Mouse (Mus musculus) liver, adult 2 months (tissue): ENCODE data around the gene Adgrl3. TPM values are rescaled to one million over a fixed set of nuclear protein-coding genes. Genes with fewer than 3 reads are reported as not detected.

Experiments used
- DNase-seq: peaks from one replicate; pipeline ENCODE4 v3.0.0-alpha.2; 2011; ENCODE audit warnings: low read depth, low spot score; ENCODE audit errors: extremely low read depth
- H3K27ac ChIP-seq: fragments of 200-500 bp; replicated peaks from 2 replicates; pipeline ENCODE4 v1.5.1; 2012; ENCODE audit warnings: low read depth, mild to moderate bottlenecking, control low read depth, inconsistent platforms, low read length; ENCODE audit not compliant: insufficient read depth
- H3K27me3 ChIP-seq: fragments of 200-500 bp; 2 replicates; pipeline ENCODE4 v1.6.1; 2012; ENCODE audit warnings: mild to moderate bottlenecking, moderate library complexity, low read length, inconsistent platforms; ENCODE audit not compliant: control insufficient read depth, insufficient read depth
- H3K36me3 ChIP-seq: fragments of 200-500 bp; 2 replicates; pipeline ENCODE4 v1.6.1; 2012; ENCODE audit warnings: low read length, inconsistent platforms; ENCODE audit not compliant: control insufficient read depth, insufficient read depth
- H3K4me1 ChIP-seq: fragments of 200-500 bp; 2 replicates; pipeline ENCODE4 v1.6.1; 2011; ENCODE audit warnings: low read length; ENCODE audit not compliant: control insufficient read depth, insufficient read depth
- H3K4me3 ChIP-seq: fragments of 200-500 bp; 2 replicates; pipeline ENCODE4 v1.5.1; 2011; ENCODE audit warnings: low read depth, mild to moderate bottlenecking, control low read depth, low read length, moderate library complexity; ENCODE audit not compliant: insufficient read depth
- H3K79me2 ChIP-seq: fragments of 200-500 bp; 2 replicates; pipeline ENCODE4 v1.6.1; 2012; ENCODE audit warnings: inconsistent platforms, mild to moderate bottlenecking, low read length, moderate library complexity; ENCODE audit not compliant: control insufficient read depth, insufficient read depth
- H3K9ac ChIP-seq: fragments of 200-500 bp; 2 replicates; pipeline ENCODE4 v1.6.1; 2012; ENCODE audit warnings: low read depth, mild to moderate bottlenecking, control low read depth, inconsistent platforms, low read length
- CTCF ChIP-seq: fragments of 200-500 bp; IDR thresholded peaks from 2 replicates; pipeline ENCODE4 v1.5.1; 2011; ENCODE audit warnings: low read depth, low read length, control low read depth
- POLR2A ChIP-seq: fragments of 200-500 bp; IDR thresholded peaks from 2 replicates; pipeline ENCODE4 v1.6.1; 2011; ENCODE audit warnings: low read length, control low read depth; ENCODE audit not compliant: insufficient read depth; ENCODE audit errors: extremely low read depth
- WGBS: fragments of 180-500 bp; shearing (Covaris S2); methylation state at CpG from one replicate; pipeline ENCODE4 v1.1.7; 2018; 5-methylcytosine and 5-hydroxymethylcytosine counted together
- polyA plus RNA-seq: library from polyadenylated mRNA; depleted of rRNA; stranded (reverse); fragments of >200 nt; gene quantifications from 2 replicates; pipeline ENCODE4 v1.2.3, GENCODE M21; 2012
- total RNA-seq: library from RNA; depleted of rRNA; stranded (reverse); fragments of >200 nt; gene quantifications from 2 replicates; pipeline ENCODE4 v1.2.3, GENCODE M21; 2014

Gene Adgrl3
- total and polyA plus RNA-seq, 2 experiments = 0.33 to 1.0 TPM

DNA sequence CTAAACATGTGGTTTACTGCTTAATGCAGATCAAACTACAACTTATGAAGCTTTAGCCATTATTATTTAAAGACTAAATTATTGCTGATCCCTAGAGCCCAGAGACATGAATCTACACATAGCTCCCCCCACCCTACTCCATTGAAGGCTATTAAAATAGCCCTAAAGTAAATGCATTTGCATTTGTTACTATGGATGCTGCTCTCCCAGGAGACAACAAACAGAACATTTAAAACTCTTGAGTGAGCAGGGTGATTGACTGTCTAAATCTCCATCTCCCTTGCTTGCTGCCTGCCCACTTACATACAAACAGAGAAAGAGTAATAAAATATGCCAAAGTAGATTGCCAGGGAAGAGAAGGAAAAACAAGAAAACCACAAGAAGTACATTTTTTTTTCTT lies 41.4 kb downstream of the Adgrl3 start:
- no peaks in the 10 kb centered on the region for H3K36me3 ChIP-seq
- no peaks in the 10 kb centered on the region for H3K79me2 ChIP-seq
- H3K27me3 ChIP-seq = no peaks in the 10 kb centered on the region
- no peak overlapping the region for H3K4me3 ChIP-seq
- TF ChIP-seq CTCF (no peak), POLR2A (no peak)
- H3K9ac ChIP-seq = no peak overlapping the region
- H3K4me1 ChIP-seq = no peaks in the 10 kb centered on the region
- no peak for DNase-seq
- no peak overlapping the region for H3K27ac ChIP-seq

DNA sequence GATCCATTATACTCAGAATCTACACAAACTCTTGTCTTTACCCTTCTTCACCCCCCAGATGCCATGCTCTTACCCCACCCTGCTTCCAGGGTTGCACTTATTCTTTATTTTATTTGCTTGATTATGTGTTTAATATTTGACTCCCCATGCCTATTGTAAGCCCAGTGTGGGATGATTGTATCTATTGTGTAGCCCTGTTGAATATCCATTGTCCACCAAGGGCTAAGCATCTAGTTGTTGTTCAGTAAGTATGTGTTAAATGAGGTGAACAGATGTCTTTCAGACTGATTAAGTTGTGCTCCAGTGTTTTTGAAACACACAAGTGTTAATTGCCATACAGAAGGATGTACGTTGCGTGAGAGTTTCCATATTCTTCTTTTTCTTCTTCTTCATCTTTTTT lies 44.1 kb downstream of the Adgrl3 start:
- Histone ChIP-seq H3K27me3 (no peaks in the 10 kb centered on the region), H3K27ac (no peak overlapping the region), H3K4me1 (no peaks in the 10 kb centered on the region), H3K36me3 (no peaks in the 10 kb centered on the region), H3K79me2 (no peaks in the 10 kb centered on the region), H3K4me3 (no peak overlapping the region), H3K9ac (no peak overlapping the region)
- 93% methylated on average over 2 of the region's 2 CpGs for WGBS
- TF ChIP-seq POLR2A = no peak
- no peak for TF ChIP-seq CTCF
- no peak for DNase-seq

DNA sequence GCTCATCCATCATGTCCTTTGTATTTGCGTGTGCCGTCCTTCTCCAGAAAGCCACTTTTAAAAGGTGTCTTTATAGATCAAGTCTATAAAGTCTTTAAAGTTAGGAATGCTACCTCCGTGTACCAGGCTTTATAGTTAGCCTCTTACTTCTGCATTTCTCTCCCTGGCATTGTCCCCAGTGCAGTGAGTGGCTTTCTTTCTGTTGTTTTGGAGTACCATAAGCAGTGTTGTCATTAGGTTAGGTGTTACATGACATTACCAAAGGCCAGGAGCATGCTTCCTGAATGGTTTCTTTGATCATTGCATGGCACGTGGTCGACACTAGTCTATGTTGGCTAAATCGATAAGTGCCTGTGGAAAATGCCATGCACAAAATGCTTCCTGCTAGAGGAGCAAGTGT lies 48.2 kb downstream of the Adgrl3 start:
- no peak overlapping the region for H3K4me3 ChIP-seq
- no peaks in the 10 kb centered on the region for H3K79me2 ChIP-seq

DNA sequence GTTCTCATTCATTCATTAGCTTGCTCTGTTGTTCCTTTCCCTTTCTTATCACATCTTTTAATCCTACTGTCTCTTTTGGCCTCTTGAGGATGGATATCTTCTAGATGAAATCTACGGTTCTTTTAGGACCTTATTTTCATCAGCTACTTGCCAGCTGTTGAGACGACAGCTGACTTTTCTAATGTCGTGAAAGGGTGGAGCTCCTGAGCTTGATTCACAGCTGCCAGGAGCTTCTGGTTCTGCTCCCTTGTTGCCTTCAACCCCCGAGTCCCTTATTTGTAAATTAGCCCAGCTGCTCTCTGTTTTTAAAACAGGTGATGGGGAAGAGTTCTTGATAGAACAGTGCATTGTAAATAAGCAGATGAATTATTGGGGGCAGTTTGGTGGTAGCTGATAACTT lies 48.9 kb downstream of the Adgrl3 start:
- Histone ChIP-seq H3K27ac (no peak overlapping the region), H3K36me3 (no peaks in the 10 kb centered on the region), H3K79me2 (no peaks in the 10 kb centered on the region), H3K4me3 (no peak overlapping the region), H3K4me1 (no peaks in the 10 kb centered on the region), H3K27me3 (no peaks in the 10 kb centered on the region), H3K9ac (no peak overlapping the region)
- no peak for DNase-seq
- WGBS = 64% methylated on average over 4 of the region's 4 CpGs
- no peak for TF ChIP-seq CTCF
- TF ChIP-seq POLR2A = no peak

More for the DNA sequence above, 48.2 kb downstream of the Adgrl3 start:
- DNase-seq = no peak
- H3K36me3 ChIP-seq = no peaks in the 10 kb centered on the region
- H3K4me1 ChIP-seq = no peaks in the 10 kb centered on the region
- H3K9ac ChIP-seq = no peak overlapping the region
- TF ChIP-seq CTCF = no peak
- no peak for TF ChIP-seq POLR2A
- WGBS = 77% methylated on average over 6 of the region's 6 CpGs
- no peak overlapping the region for H3K27ac ChIP-seq
- no peaks in the 10 kb centered on the region for H3K27me3 ChIP-seq

DNA sequence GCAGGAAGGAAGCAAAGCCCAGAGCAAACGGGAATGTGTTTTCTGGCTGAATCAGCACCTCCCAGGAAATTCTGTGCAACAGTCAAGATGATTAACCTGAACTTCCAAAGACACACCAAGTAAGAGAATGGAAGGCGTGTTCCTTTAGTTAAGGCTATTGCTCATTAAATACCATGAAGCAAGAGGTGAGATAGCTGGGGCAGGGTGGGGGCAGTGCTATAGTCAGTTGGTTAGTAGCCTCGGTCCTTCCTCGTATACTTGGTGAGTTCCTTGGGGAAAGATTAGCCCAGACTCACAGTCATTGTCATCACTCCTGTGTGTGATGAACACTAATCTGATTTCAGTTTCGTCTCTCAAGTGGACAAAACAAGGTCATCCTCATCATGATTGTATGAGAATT lies 53.0 kb downstream of the Adgrl3 start:
- Histone ChIP-seq H3K9ac (no peak overlapping the region), H3K27ac (no peak overlapping the region), H3K79me2 (no peaks in the 10 kb centered on the region), H3K4me1 (no peaks in the 10 kb centered on the region), H3K27me3 (no peaks in the 10 kb centered on the region), H3K36me3 (no peaks in the 10 kb centered on the region), H3K4me3 (no peak overlapping the region)
- WGBS = 72% methylated on average over 5 of the region's 5 CpGs
- DNase-seq = no peak
- no peak for TF ChIP-seq POLR2A
- TF ChIP-seq CTCF = no peak

DNA sequence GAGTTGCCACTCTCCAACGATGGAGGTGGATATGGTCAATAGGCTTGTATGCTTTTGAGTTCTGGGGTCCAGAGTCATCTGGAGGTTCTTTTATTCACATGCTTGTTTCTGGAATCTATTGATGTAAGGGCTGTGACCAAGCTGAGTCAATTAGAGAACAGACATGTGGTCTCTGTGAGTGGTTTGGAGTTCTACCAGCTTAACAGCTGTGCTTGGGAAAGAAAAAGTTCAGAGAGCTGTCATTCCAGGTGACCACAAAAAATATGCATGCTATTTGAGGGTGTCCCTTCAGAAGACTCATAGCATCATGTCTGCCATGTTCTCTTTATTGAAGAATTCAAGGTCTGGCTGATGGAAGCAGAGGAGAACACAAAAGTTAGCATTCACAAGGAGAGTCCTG lies 53.9 kb downstream of the Adgrl3 start:
- Histone ChIP-seq H3K27ac (no peak overlapping the region), H3K36me3 (no peaks in the 10 kb centered on the region), H3K9ac (no peak overlapping the region), H3K79me2 (no peaks in the 10 kb centered on the region), H3K4me1 (no peaks in the 10 kb centered on the region), H3K4me3 (no peak overlapping the region), H3K27me3 (no peaks in the 10 kb centered on the region)
- no peak for DNase-seq
- 74% methylated on average over 1 of the region's 1 CpGs for WGBS
- TF ChIP-seq CTCF = no peak
- TF ChIP-seq POLR2A = no peak
